Mouse (Mus musculus) kidney, adult 2 months (tissue): Measurements from ENCODE around the gene Sf3a1.

Source experiments
- CTCF ChIP-seq: fragments of 200-500 bp; conservative IDR thresholded peaks from 2 replicates; pipeline ENCODE4 v1.5.1; 2011; ENCODE audit warnings: low read depth, mild to moderate bottlenecking, control low read depth, low read length, moderate library complexity, mixed read lengths; ENCODE audit not compliant: insufficient read depth, insufficient read length
- POLR2A ChIP-seq: fragments of 200-500 bp; IDR thresholded peaks from one replicate; pipeline ENCODE4 v1.6.1; 2011; ENCODE audit warnings: low read depth, low read length, control low read depth

DNA sequence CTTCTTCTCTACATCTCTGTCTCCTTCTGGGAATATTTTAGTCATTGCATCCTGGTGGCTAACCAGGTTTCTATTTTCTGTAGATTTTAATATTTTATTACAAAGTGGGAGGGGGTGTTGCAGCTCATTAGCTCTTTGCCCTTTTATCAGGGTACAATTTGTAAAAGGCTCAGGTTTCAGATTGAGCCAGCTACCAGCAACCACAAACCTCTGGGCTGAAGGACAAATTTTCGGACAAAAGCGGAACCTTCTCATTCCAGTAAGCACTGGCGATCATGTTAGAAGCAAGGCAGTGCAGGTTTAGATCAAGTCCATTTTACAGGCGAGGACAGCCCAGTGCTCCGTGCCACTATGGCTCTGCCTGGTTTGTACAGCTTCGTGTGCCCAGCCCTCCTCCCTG is 25.8 kb upstream of the Sf3a1 start:
- TF ChIP-seq POLR2A = no peak
- TF ChIP-seq CTCF = no peak
